Comparison of ENCODE assay signal across 14 mouse cellular contexts in the genomic region with DNA sequence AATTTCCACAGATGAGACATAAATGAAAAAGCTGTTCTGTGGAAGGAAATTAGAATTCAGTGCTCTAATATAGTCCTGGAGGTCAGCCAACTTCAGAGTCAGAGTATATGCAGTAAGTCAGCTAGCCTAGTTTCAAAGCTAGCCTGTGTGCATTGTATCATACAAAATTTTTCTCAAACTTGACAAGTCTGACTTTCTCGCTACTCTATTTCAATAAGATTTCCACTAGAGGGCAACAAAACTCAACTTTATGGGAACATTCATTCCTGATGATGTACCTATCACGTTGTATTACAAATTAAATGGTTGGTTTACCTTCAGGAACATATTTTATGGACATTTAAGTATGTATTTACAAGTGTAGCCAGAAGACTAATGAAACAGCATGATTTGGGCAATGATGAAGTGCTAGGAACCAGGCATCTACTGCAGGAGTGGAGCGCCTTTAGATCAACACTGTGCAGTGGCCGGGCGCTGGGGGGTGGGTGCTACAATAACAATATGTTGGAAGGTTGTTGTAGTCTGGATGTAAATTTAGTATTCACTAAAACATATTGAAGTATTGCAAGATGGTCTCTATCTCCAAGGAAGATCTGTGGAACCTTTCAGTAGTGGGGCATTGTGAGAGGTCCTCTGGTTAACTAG. TPM values are rescaled to one million over a fixed set of nuclear protein-coding genes. Genes with fewer than 3 reads are reported as not detected.
DNase-seq lines count a peak whose midpoint lies in the region; ATAC-seq and TF ChIP-seq lines count a peak whose summit lies in the region.
"Had no signal": no experiment of that assay in that cellular context is flagged by ENCODE, and none has a peak within 500 bp of the region (broad histone marks: within the 10 kb centered on the region; RNA-seq: fewer than 3 reads in every experiment).

No protein-coding gene starts in this region.

- TF ChIP-seq CTCF in hindbrain, postnatal 0 days (IDR thresholded peaks at IDR 0.05; ENCODE audit: low read depth): peak; percentile 61
- peak; percentile 68 for TF ChIP-seq CTCF in intestine, postnatal 0 days (IDR thresholded peaks at IDR 0.05; ENCODE audit: low read depth)

- intact Hi-C loops in gastrocnemius, postnatal 36 days (cut with DNase I): no loop called here

- H3K9me3 ChIP-seq in hindbrain, postnatal 0 days (ENCODE audit: low read length): no peaks in the 10 kb centered on the region
- no peaks in the 10 kb centered on the region for H3K9me3 ChIP-seq in hindbrain, embryonic 13.5 days
- no peaks in the 10 kb centered on the region for H3K9me3 ChIP-seq in intestine, postnatal 0 days (ENCODE audit: control insufficient read depth)
- H3K9me3 ChIP-seq: G1E; megakaryocyte, embryonic 14.5 days had no signal

- no peak overlapping the region for H3K4me2 ChIP-seq in hindbrain, postnatal 0 days (ENCODE audit: low read depth, low read length)
- H3K4me2 ChIP-seq in hindbrain, embryonic 13.5 days: no peak overlapping the region
- no peak overlapping the region for H3K4me2 ChIP-seq in intestine, postnatal 0 days (replicated peaks; ENCODE audit: low read depth)

- H3K4me1 ChIP-seq in hindbrain, postnatal 0 days (ENCODE audit: insufficient read depth, low read length): no peaks in the 10 kb centered on the region
- no peaks in the 10 kb centered on the region for H3K4me1 ChIP-seq in hindbrain, embryonic 13.5 days (replicated peaks)
- no peaks in the 10 kb centered on the region for H3K4me1 ChIP-seq in intestine, postnatal 0 days (replicated peaks; ENCODE audit: control insufficient read depth, insufficient read depth, low read length)
- H3K4me1 ChIP-seq: megakaryocyte, embryonic 14.5 days had no signal

- H3K27me3 ChIP-seq in hindbrain, postnatal 0 days (ENCODE audit: insufficient read depth, low read length): no peaks in the 10 kb centered on the region
- H3K27me3 ChIP-seq in hindbrain, embryonic 13.5 days: no peaks in the 10 kb centered on the region
- H3K27me3 ChIP-seq in intestine, postnatal 0 days (replicated peaks; ENCODE audit: control insufficient read depth, insufficient read depth, low read length): no peaks in the 10 kb centered on the region
- H3K27me3 ChIP-seq: megakaryocyte, embryonic 14.5 days had no signal

- H3K36me3 ChIP-seq in hindbrain, postnatal 0 days (ENCODE audit: insufficient read depth, low read length): no peaks in the 10 kb centered on the region
- no peaks in the 10 kb centered on the region for H3K36me3 ChIP-seq in hindbrain, embryonic 13.5 days
- H3K36me3 ChIP-seq in intestine, postnatal 0 days (ENCODE audit: control insufficient read depth, insufficient read depth): no peaks in the 10 kb centered on the region
- H3K36me3 ChIP-seq: G1E had no signal

- 61% methylated on average over 5 of the region's 5 CpGs for WGBS in hindbrain, postnatal 0 days
- 68% methylated on average over 5 of the region's 5 CpGs for whole genome bisulfite sequencing in hindbrain, embryonic 13.5 days
- WGBS in intestine, postnatal 0 days: 64% methylated on average over 5 of the region's 5 CpGs

- no peak overlapping the region for H3K9ac ChIP-seq in hindbrain, postnatal 0 days (replicated peaks; ENCODE audit: low read length)
- H3K9ac ChIP-seq in hindbrain, embryonic 13.5 days: no peak overlapping the region
- no peak overlapping the region for H3K9ac ChIP-seq in intestine, postnatal 0 days (ENCODE audit: low read depth, low read length)

- H3K4me3 ChIP-seq in hindbrain, postnatal 0 days (ENCODE audit: low read length): no peak overlapping the region
- H3K4me3 ChIP-seq in hindbrain, embryonic 13.5 days: no peak overlapping the region
- no peak overlapping the region for H3K4me3 ChIP-seq in intestine, postnatal 0 days (ENCODE audit: low read depth, low read length)
- H3K4me3 ChIP-seq: megakaryocyte, embryonic 14.5 days had no signal

- DNase-seq in hindbrain, postnatal 0 days (ENCODE audit: low spot score): peak; percentile 77
- DNase-seq in 416B (ENCODE audit: low read depth): peak; percentile 40
- DNase-seq in NIH3T3 (ENCODE audit: low read depth): peak; percentile 51
- DNase-seq in ovary, postnatal 14 days (ENCODE audit: low spot score): no peak
- no peak for DNase-seq in gastrocnemius, postnatal 36 days
- no peak for DNase-seq in c-Kit-positive CD71-positive TER-119-positive erythroid progenitor cells, embryonic 14.5 days (ENCODE audit: low spot score)
- DNase-seq: cerebellum, adult 11-12 months; right cerebral cortex, postnatal 25 days had no signal

- 0 out of 2 replicates have a peak, but pooled peaks have one; percentile 64 for ATAC-seq in hindbrain, postnatal 0 days
- ATAC-seq in hindbrain, embryonic 13.5 days (ENCODE audit: low FRiP score): no peak
- no peak for ATAC-seq in intestine, postnatal 0 days
- ATAC-seq: hindbrain, embryonic 16.5 days had no signal

- H3K27ac ChIP-seq in hindbrain, postnatal 0 days: no peak overlapping the region
- H3K27ac ChIP-seq in hindbrain, embryonic 13.5 days: no peak overlapping the region
- no peak overlapping the region for H3K27ac ChIP-seq in intestine, postnatal 0 days (ENCODE audit: low read depth, low read length)

RNA-seq across cellular contexts. Expression of gene Asz1, which starts 21.6 kb away (rescaled TPM):
- not detected in 2 replicates for total RNA-seq in hindbrain, postnatal 0 days (2014; rRNA removed)
- polyA plus RNA-seq in hindbrain, postnatal 0 days (2015; fragmentation: Nextera tagmentation; extraction: Ambion mirVana): not detected in 2 replicates
- not detected in 2 replicates for polyA plus RNA-seq in hindbrain, embryonic 13.5 days (2015; fragmentation: Nextera tagmentation; extraction: Ambion mirVana)
- polyA plus RNA-seq in intestine, postnatal 0 days (2015; fragmentation: Nextera tagmentation; extraction: Ambion mirVana): 0.13 and 0.30 TPM in 2 replicates
- total RNA-seq in gastrocnemius, postnatal 36 days (2021): not detected
- total RNA-seq: left cerebral cortex, postnatal 25 days had no signal
- polyA plus RNA-seq: G1E; hindbrain, embryonic 16.5 days had no signal

RNA-seq across cellular contexts. Expression of gene Wnt2, which starts 56.9 kb away (rescaled TPM):
- 1.2 TPM in 1 of 2 replicates, not detected in the other for total RNA-seq in hindbrain, postnatal 0 days (2014; rRNA removed)
- 0.33 TPM in 2 replicates for polyA plus RNA-seq in hindbrain, postnatal 0 days (2015; fragmentation: Nextera tagmentation; extraction: Ambion mirVana)
- polyA plus RNA-seq in hindbrain, embryonic 13.5 days (2015; fragmentation: Nextera tagmentation; extraction: Ambion mirVana): 0.21 and 0.47 TPM in 2 replicates
- 0.34 and 0.57 TPM in 2 replicates for polyA plus RNA-seq in intestine, postnatal 0 days (2015; fragmentation: Nextera tagmentation; extraction: Ambion mirVana)
- total RNA-seq in gastrocnemius, postnatal 36 days (2021): under 1 TPM; 0.10 to 0.22 TPM

Comparison
In these comparisons a context has a peak if more than half of its experiments do, and no peak if none do; other contexts are left out.
1. DNase-seq: peak in hindbrain, postnatal 0 days (single experiment), 416B (single experiment) and NIH3T3 (single experiment); none in ovary, postnatal 14 days (single experiment), gastrocnemius, postnatal 36 days (0 of 2) and c-Kit-positive CD71-positive TER-119-positive erythroid progenitor cells, embryonic 14.5 days (single experiment).